Mouse (Mus musculus): ENCODE data around the gene Tango2.

DNA sequence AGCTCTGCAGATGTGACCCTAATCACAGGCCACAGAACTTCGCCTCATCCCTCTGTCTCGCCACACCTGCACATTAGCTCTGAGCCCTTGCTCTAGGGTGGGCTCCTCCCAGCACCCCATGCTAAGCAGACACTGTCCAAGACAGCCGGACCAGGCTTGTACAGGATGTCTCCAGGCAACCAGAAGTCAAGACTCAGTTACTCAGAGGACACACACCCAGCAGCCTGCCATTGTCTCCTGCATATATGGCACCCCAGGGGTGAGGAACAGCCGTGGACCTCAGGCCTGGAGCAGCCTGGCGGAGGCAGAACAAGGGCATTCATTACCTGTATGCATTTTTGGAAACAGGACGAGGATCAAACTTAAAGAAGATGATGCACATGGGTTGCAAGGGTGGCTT, 23.9 kb downstream of the Tango2 start:
- TF ChIP-seq CTCF (IDR thresholded peaks at IDR 0.05; ENCODE audit: low read depth, low read length) (no peak), POLR2A (IDR thresholded peaks at IDR 0.05; ENCODE audit: borderline replicate concordance, low read depth, low read length) (no peak)
